Mouse (Mus musculus): ENCODE measurements around the gene Alkbh4.
"Not testable (repeated sequence)": the region's sequence is repeated elsewhere in the genome, so short reads cannot be mapped to it uniquely, and the experiment has no call there.

The Alkbh4 gene

DNA sequence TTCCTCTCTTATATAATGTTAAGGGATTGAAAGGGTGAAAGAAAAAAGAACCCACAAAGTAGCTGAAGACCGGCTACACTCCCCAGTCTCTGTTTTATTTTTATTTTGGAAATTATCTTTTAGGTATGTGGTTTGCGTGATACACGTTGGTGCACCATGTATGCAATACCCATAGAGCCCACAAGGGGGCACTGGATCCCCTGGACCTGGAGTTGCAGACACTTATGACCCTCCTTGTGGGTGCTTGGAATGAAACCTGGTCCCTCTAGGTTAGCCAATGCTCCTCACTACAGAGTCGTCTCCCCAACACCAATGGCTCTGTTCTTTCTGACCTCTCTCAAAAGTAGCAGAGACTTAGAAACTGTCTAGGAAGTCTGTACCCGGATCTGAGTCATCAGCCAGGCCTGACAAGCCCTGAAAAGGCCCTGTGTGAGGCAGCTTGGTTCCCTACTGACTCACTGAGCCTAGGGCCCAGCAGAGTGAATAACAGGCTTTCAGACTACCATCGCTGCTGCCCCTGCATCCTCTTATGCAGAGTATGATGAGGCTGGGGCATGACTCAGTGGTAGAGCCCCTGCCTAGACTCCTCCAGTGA lies 7.3 kb downstream of the Alkbh4 start:
- DNase-seq, result peak; percentile 38

DNA sequence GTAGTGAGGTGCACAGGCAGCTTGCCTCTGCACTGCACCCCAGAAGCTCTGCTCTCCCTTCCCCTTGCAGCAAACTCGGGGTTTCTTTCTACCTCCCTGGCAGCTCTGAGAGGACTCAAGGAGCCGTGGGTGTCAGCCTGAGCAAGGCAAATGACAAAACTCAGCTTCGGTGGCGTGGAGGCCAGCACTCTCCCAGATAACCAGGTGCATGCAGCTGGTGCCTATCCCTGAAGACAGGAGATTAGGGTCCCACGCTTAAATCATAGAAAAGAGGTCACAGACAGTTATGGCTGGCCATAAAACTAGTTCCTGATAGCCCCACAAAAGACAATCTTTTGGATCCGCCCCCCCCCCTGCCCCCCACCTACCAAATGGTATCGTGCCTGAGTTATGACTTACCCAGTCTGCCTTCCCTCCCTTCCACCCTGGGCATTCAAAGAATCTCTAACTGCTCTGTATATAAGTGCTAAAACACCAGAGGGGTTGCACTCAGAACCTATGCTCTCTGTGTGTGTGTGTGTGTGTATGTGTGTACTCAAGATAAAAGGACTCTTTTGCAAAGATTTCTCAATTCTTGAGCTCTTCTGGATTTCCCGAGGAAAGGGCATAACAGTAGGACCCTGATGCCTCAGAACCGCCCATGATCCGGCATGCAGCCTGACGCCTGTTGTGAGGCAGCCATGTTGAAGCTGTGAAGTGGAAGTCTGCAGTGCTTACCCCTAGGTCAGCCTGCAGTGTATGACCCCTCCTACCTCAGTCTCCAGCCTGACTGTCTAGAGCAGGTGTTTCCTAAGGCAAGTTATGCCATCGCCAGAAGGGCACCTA lies 8.9 kb downstream of the Alkbh4 start:
- no peak for DNase-seq

DNA sequence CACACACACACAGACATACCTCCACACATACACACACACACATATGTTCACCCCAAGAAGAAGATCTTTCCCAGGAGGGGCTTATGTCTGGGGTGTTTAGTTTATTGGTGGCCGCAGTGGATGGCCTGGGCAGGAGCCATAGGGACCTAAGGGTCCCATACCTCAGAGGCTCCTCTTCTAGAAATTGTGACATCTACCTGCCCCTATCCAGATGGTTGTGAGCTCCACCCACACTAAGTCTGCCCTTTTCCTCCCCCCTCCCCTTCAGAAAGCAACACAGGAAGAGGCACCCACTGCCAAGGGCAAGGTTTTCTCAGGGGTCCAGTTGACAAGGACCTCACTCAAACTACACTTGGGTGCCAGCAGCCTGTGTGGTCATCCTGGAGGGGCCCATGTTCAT lies 11.0 kb downstream of the Alkbh4 start:
- peak; percentile 78 for DNase-seq

DNA sequence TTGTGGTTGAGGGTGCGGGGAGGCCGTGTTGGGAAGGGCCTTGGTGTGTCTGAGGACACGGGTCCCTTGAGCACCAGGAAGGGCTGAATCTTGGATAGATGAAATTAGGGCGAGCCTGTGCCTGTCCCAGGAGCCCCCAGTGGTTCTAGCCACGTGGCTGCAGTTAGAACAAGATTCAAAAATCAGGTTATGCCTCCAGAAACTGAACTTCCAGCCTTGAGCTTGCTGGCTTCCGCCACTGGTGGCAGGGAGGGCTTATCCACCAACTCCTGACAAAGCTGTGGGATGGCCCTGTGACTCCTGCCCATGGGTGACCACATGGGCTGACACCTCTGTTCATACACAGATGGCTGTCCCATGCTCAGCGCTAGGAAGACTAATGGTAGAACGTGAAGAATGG lies 11.8 kb downstream of the Alkbh4 start:
- DNase-seq, result peak; percentile 51

DNA sequence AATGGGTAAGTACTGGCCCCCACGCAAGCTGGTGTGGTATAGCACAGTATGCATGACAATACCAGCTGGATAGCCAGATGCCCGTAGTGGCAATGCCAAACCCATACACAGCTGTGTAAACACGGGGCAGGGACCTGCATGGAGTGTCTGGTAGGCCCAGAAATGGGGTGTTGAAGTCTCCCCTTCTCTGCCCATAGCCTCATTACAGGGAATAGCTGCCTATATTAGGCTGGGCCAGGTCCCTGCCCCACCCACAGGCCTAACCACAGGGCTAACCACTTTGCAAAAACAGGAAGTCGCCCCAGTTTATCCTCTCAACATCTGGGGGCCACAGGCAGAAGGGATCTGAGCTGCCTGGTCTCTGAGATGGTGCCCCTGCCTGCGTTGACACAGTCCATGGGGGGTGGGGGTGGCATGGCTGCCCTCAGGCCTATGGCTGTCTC lies 13.2 kb downstream of the Alkbh4 start:
- peak; percentile 79 for DNase-seq

DNA sequence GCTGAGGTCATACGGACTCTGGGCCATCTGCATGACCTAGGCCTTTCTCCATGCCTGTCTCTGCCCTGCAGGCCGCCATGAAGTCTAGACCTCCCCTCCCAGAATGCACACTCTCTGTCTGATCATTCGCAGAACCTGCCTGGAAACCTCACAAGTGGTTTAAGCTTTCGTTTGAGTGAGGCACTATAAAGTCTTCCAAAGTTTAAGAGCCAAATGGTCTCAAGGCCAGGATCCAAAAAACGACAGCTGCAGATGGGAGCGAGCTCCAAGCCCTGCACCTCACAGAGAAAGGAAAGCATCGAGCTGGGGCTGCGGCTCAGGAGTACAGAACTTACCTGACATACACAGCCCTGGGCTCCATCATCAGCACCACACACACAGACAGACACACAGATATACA lies 16.4 kb downstream of the Alkbh4 start:
- no peak for DNase-seq

DNA sequence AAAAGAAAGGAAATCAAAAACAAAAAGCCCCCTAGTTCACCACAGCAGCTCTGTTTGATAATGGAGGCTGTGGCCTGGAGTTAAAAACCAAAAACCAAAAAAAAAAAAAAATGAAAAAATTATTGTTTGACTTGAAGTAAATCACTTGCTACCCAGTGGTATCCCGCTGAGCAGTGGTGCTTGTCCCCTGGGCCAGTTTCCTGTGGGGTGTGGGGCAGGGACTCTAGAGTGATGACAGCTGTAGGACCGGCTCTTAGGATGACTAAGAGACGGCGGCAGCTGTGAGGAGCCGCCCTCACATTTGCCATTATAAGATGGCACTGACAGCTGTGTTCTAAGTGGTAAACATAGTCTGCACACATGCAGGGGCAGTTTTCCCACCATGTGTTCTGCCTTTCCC lies 19.5 kb downstream of the Alkbh4 start:
- DNase-seq, result no peak

DNA sequence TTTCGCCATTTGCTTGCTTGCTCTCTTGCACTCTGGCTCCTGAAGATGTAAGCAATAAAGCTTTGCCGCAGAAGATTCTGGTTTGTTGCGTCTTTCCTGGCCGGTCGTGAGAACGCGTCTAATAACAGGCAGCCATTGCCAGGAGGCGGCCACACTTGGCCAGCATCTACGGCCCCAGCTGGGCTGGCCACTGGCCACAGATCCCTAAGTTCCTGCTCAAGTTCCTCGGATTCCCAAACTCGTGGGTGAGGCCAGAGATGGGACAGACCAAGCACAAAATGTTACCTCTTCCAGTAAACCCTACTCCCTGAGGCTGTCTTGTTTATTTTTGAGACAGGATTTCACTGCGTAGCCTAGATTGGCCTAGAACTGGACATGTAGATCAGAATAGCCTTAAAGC lies 24.1 kb downstream of the Alkbh4 start:
- DNase-seq, result not testable (repeated sequence)

DNA sequence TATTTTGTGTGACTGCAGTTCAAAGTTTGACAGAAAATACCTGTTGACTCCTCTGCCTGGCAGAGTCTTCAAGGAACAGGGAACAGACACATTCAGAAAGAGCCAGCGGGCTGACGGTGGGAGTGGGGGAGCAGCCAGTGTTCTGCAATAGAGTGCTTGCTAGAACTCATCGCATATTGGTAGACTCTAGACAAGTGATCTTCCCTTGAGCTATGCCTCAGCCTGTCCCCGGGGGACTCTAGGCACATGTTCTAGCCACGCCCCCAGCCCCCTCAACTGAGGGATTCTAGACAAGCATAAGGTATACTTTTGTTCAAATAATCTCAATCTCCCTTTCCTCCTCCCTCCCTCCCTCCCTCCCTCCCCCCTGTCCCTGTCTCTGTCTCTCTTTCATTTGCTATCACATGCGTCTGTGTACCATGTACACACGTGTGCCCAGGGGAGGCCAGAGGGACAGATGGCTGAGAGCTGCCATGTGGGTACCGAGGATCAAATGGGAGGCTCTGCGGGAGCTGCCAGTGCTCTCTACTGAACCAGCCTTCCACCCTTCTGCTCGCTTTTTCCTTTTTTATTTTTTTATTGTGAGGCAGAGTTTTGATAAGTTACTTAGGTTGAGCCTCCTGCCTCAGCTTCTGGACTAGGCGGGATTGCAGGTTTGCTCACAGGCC lies 28.0 kb downstream of the Alkbh4 start:
- DNase-seq, result no peak

DNA sequence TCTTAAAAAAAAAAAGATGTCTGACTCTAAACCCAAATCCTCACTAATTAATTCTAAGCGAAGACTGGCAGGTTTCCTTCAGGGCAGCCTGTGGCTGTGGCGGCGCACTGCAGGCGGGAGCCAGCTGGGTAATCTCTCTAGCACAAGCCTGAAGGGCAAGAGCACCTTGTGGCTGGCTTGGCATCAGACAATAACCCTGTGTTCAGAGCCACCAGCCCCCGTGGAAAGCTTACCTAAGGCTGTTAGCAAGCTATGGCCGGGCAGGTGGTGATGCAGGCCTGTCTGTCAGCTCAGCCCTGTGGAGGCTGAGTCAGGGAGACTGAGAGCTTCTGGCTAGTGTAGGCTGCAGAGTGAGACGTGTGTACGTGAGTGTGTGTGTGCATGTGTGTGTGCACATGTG lies 29.3 kb downstream of the Alkbh4 start:
- no peak for DNase-seq

DNA sequence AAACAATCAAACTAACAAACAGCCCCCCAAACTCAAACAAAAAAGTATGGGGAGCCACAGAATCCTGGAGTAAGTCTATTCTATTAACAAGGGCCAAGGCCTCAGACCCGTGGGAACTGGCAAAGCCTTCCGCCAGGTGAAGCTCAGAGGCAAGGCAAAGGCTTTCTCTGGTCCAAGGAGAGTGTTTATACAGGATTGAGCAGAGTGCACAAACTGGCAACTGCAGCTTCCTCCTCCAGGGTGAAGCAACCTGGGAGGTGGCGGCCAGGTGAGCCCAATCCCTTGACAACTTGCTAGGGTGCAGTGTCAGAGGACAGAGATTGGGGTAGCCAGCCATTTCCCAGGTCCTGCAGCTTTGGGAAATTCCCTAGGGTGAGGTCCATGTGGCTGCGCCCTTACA lies 31.4 kb downstream of the Alkbh4 start:
- no peak for DNase-seq

DNA sequence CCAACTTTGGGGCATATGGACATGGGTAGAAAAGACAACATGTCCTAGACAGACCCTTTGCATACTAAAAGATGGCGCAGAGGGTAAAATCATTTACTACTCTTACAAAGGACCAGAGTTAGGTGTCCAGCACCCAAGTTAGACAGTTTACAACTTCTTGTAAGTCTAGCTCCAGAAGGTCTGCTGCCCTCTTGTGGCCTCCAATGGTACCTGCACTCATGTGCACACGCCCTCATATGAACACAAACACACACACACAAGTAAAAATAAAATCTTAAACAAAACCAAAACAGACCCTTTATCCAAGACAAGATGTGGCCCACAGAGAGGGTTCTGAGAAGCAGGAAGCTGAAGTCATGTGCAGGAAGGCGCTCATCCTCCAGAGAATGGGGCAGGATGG lies 32.1 kb downstream of the Alkbh4 start:
- no peak for DNase-seq

DNA sequence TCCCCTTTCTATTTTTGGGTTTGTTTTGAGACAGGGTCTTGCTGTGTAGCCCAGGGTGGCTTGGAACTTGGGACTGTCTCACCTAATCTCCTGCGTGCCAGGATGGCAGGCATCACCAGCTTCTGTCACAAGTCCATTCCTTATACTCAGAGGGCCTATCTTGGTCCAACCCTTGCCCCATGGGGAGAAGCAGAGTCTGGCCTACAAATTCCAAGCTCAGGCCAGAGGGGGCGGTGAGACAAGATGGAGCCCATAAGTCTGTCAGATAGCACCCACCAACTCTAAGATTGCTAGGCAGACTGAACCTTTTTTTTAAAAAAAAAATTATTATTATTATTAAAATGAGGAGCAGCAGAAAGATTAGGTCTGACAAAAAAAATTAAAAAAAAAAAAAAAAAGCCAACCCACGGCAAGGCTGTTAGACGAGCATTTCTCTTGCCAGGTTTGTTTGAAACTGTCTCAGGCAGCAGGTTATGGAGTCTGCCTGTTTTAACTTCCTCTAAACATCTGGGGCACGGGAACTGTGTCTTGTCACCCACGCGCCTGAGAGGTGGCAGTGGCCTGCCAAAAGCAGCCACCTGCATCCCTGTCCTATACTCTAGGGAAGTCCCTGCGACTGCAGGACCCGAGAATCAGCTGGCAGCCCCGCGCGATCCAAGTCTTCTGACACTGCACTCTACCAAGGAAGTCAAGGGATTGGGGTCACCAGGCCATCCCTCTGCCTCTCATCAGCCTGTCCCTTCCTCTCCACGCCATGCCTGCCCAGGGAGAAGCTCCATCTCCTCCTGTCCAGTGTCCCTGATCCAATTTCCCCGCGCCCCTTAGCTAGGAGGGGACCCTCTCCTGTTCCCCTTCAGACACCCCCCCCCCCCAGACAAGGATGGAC lies 33.9 kb downstream of the Alkbh4 start:
- peak; percentile 72 for DNase-seq

DNA sequence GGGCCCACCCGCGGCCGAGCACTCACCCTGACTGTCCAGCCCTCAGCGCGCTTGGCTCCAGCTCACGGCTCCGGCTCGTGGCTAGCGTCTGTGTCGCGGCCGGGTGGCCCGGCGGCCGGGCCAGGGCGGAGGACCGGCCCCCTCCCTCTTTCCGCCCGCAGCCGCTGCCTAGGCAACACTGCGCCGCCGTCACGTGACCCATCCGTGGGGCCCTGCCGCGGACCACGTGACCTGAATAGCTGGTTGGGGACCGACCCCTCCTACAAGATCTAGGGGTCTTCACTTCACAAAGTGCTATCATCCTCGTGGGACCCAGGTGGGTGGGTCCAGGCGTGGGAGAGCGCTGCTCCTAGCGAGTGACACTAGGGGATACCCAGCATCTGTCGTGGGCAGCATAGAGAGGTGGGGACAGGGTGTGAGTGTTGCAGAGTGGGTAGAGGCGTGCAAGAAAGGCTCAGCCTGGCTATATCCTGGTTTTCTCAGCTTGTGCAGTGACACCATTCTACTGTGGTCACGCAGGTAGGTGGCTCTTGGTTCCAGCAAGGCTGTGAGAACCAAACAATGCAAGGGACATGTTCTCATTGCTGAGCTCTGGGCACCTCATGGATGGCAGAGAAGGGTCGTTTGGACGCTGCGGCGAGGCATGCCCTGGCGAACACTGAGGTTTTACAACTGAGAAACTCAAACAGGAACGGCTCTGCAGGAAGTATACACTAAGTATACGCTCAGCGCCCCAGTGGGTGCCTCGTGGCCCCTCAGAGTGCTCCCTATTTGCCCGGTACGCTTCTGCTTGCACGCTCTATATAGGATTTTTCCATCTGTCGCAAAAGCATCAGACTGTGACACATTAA lies 34.8 kb downstream of the Alkbh4 start, which contains the start of gene Orai2:
Gene Orai2, minus strand, starts transcription at position 202 of the 851 bp plus-strand sequence.
- peak; percentile 93 for DNase-seq

DNA sequence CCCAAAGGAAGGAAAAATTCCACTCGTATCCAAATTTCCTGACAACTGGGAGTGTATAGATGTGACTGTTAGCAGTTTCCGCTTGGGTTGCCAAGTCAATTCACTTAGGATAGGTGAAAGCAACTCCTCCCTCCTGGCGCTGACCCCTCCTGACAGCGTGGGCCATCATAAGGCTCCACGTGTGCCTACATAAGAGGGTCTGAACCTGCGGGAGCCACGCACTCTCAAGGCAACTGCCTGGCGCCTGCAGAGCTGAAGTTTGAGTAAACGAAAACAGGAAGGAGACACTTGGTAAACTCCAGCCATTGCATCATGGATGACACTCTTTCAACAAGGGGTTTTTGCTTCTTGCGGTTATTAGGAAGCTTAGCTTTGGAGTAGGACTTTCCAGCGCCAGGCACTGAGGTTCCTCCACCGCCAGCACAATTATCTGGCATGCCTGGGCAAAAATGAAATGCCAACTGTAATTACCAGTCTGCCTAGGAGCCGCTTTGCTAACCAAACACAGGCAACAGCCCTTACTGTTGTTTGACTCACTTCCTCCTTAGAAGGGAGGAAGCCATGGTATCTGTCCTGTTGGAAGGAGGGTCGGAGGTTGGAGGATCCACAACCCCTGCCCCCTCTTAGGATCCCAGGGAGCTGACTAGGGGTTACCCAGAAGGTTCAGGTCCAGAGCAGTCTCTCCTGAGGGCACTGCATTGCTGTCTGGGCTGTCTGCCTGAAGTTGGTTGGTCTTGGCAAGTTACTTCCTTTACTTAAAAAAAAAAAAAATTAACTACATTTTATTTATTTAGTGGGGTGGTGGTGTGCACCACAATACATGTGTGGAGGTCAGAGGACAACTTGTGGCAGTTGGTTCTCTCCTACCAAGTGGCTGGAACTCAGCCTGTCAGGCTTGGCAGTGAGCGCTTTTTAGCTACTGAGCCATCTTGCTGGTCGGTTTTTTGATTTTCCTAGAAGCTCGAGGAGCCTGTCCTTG lies 35.7 kb downstream of the Alkbh4 start:
- peak; percentile 55 for DNase-seq

DNA sequence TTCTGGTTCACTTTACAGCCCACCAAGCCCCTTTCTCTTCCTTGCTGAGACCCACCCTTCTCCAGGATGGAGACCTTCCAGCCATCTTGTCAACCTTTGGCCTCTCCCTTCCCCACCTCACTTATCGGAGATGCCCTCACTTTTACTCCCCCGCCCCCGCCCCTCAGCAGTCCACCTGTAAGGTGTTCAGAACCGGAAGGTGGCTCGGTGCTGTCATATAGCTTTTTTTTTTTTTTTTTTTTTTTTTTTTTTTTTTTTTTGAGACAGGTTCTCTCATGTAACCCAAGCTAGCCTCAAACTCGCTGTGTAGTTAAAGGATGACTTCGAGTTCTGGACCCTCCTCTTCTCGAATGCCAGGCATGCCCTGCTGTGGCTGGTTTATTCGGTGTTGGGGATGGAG lies 37.0 kb downstream of the Alkbh4 start:
- DNase-seq, result no peak

DNA sequence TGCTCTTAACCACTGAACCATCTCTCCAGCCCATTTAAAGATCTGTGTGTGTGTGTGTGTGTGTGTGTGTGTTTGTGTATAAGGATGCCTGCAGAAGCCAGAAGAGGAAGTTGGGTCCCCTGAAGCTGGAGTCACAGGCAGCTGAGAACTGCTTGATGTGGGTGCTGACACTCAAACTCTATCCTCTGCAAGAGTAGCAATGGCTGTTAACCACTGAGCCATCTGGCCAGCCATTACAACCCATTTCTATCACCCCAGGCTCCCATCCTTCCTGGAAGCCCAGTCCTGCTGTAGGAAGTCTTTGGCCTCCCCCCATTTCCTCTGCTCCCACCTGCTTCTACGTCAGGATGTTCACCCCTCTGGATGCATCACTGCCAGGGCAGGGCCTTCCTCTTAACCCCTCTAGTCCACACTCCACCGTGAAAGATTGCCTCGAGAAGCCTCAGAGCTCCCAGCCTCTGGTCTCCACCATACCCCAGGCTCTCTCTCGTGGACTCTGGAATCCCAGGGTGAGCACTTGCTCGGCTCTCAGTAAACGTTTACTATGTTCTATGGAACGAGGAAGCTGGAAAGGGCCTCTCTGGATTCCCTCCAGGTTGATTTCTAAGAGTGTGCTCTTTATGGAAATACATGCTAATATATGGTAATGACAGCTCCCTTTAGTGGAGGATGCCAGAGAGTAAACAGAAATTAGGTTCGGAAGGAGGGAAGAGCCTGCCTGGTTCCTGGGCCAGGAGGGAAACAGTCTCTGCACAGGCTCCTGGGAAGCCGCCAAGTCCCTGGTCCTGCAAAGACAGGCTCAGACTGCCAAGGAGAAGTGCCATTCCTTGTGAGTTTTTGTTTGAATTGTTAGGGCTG lies 37.9 kb downstream of the Alkbh4 start:
- peak; percentile 59 for DNase-seq

DNA sequence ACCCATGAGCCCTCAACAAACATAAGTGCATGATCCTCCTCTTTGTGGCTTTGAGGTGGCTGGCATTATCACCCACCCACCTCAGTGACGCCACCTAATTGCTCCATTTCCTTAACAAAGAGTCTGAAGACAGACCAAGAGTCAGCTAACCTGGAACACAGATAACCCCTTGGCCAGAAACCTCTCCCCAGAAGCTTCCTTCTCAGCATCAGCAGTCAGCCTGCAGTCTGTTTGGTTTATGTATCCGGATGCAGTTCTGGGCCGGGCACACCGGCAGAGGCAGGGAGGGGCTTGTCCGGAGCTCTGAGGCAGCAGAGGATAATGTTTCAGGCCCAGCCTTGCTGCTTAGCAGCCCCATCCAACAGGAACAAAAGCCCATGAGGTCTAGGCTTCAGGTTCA lies 43.6 kb downstream of the Alkbh4 start:
- no peak for DNase-seq

DNA sequence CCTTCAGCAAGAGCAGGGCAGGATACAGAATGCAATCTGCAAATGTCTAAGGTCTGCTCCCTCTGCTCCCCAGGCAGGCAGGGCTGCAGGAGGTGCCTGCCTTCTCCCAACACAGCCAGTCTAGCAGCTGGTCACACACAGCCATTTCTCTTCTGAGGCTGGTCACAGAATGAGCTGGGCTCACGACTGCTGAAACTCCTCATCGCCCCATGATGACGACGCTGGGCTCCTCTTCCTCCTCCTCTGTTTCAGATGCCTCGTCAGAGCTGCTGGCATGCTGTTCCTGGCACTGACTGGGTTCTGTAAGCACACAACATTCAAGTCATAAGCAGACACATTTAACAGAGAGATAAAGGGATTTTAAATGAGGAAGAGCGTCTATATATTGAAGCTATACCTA lies 45.3 kb downstream of the Alkbh4 start:
- DNase-seq, result no peak

DNA sequence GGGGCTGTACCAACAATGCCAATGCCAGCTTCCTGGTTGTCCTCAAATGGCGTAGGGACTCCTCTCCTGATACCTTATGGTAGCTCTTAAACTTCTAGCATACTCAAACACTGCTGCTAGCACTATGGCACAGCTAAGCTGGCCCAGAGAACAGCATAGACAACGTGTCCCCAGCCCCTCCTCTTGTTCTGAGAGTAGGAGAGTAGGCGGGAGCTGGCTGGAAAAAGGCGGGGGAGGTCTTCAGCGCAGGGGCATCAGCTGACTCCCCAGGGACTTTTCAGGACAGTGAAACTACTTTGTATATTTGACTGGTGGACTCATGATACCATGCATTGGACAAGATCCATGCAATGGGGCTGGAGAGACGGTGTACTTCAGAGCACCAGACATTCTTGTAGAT lies 46.1 kb downstream of the Alkbh4 start:
- DNase-seq, result no peak
